Mouse (Mus musculus): Measurements from ENCODE around the gene Gm17657. TPM values are rescaled to one million over a fixed set of nuclear protein-coding genes. Genes with fewer than 3 reads are reported as not detected.
"Not testable (repeated sequence)": the region's sequence is repeated elsewhere in the genome, so short reads cannot be mapped to it uniquely, and the experiment has no call there.

Gm17657 gene
- total RNA-seq, 2 experiments from 2014 or later, result not detected

GRCm38 (mm10) chr17:29548994-29549393 lies 444 bp downstream of the Gm17657 start:
- ATAC-seq (replicated peaks; ENCODE audit: poor library complexity, severe bottlenecking), result peak; percentile 68

DNA sequence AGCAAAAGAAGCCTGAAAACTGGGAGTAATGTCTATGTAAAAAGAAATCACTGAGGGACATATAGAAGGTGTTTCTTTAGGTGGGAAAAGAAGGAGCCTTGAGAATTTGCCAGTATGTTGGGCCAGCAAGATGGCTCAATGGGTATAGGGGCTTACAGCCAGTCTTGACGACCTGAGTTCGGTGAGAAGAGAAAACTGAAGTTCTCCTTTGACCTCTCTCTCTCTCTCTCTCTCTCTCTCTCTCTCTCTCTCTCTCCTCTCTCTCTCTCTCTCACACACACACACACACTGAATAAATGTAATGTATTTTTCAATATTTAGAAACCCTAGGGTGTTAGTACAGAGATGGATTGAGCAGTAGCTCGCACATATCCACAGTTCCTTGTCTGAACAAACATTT lies 944 bp downstream of the Gm17657 start:
- ATAC-seq (replicated peaks; ENCODE audit: poor library complexity, severe bottlenecking), result no peak

DNA sequence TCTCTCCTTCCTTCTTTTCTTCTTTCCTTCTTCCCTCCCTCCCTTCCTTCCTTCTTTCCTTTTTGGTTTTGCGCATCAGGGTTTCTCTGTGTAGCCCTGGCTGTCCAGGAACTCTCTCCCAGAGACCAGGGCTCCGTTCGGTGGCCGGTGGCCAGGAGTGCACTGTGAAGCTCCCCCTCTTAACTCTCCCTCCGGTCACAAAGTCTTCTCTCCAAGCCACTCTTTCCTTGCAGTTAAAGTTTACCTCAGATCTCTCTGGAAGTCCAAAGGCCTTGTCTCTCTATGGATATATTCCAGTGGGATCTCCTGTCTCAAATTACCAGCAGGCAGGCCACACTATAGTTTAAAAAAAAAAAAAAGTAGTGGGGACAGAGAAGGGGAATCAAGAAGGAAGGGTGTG lies 4.2 kb downstream of the Gm17657 start:
- ATAC-seq (replicated peaks; ENCODE audit: poor library complexity, severe bottlenecking), result no peak

DNA sequence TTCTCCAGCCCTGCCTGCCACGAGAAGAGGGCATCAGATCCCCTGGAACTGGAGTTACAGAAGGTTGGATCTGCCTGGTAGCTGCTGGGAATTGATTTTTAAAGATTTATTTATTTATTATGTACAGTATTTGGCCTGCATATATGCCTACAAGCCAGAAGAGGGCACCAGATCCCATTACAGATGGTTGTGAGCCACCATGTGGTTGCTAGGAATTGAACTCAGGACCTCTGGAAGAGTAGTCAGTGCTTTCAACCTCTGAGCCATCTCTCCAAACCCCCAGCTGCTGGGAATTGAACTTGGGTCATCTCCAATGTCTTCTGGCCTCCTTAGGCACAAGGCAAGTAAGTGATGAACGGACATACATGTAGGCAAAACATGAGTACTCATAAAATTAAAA lies 5.4 kb downstream of the Gm17657 start:
- ATAC-seq (replicated peaks; ENCODE audit: poor library complexity, severe bottlenecking), result no peak

GRCm38 (mm10) chr17:29542831-29543690 lies 6.4 kb downstream of the Gm17657 start:
- no peak for ATAC-seq (replicated peaks; ENCODE audit: poor library complexity, severe bottlenecking)

DNA sequence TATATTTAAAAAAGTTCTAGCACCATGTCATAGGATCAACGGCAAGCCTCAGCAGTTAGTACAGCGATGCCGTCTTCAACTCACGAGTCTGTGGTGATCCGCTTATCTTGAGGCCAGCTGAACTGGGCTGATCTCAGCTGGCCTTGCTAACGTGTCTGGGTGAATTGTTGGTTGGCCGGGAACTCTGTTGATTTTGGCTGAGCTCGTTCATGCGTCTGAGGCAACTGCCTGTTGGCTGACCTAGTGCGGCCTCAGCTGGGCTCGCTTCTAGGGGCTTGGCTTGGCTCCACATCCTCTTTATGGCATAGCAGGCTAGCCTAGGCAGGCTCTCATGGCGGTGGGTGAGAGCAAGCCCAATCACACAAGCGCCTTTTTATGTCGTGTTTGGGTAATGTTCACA lies 8.0 kb downstream of the Gm17657 start:
- no peak for ATAC-seq (replicated peaks; ENCODE audit: poor library complexity, severe bottlenecking)

DNA sequence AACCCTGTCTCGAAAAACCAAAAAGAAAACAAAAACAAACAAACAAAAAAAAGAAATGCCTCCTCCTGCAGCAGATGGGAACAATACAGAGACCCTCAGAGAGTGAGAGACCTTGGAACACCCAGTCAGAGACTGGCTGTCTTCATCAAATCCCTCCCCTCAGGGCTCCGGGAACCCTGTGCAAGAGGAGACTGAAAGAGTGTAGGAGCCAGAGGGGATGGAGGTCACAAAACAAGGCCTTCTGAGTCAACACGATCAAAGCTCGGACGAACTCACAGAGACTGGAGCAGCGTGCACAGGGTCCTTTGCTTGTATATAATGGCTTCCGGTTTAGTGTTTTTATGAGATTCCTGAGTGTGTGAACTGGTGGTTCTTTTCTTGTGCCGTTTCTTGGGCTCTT lies 9.0 kb downstream of the Gm17657 start:
- ATAC-seq (replicated peaks; ENCODE audit: poor library complexity, severe bottlenecking), result no peak

- ATAC-seq (replicated peaks; ENCODE audit: poor library complexity, severe bottlenecking), result no peak
Measured at GRCm38 (mm10) chr17:29533866-29534265, 15.6 kb downstream of the Gm17657 start.

DNA sequence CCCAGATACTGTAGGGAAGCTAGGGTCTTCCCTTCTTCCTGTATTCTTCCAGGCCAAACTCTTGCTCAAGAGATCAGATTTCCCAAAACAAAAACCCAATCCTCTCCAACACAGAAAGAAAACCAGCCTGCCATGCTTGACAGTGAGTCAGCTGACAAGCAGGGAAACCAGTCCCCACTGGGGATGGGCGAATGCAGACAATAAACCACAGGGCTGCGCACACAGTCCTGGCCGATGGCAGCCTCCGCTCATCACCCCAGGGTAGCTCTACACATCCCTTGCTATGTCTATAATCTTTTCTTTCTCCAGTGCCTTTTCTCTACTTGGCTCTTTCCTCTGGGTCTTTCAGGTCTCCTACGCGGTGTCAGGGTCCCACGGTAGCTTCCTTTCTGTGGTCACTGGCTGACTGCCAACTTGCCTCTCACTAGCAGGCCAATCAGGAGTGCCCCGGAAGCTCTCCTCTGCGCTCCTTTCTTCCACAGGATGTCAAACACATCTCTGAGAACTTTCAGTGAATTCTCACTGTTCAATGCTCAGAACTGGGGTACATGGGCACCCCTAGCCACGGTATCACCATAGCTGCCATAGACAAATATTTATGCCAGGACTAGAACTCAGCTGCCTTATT lies 17.6 kb downstream of the Gm17657 start:
- peak; percentile 53 for ATAC-seq (replicated peaks; ENCODE audit: poor library complexity, severe bottlenecking)

GRCm38 (mm10) chr17:29531278-29531677 lies 18.2 kb downstream of the Gm17657 start:
- ATAC-seq (replicated peaks; ENCODE audit: poor library complexity, severe bottlenecking), result peak; percentile 22; the same call in 1 of the 2 replicates

DNA sequence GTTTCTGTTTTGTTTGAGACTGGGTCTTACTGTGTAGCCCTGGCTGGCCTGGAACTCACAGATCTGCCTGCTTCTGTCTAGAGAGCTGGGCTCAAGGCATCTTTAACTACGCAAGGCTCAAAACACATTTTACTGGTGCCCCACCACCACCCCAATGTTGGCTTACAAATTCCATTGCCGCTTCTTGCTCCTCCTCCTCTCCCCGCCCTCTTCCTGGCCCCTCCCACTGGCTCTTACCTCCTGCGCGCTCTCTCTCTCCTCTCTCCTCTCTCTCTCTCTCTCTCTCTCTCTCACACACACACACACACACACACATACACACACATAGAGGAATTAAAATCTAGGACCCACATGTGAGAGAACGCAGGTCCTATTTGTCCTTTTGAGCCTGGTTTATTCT lies 18.9 kb downstream of the Gm17657 start:
- ATAC-seq (replicated peaks; ENCODE audit: poor library complexity, severe bottlenecking), result no peak

DNA sequence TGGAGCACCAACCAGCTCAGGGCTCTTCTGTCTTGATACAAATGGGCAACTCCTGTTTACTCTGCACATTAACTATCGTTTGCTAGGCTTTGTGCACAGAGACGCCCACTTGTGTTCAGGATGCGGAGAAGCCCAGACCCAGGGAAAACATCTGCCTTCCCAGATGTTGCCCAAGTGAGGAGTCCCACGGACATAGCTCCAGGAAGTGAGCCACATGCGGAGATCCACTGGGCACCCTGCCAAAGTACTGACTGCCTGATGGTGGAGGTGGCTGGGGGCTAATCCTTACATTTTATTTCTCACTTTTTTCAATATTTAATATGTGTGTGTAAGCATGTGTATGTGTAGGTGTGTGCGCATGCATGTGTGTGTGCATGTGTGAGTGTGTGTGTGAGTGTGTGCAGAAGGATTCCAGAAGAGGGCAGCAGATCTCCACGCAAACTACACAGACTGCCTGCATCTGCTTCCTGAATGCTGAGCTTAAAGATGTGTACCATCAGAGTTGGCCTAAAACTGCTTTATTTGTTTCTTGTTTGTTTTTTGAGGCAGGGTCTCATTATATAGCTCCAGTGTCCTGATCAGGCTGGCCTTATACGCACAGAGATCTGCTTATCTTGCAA lies 20.8 kb downstream of the Gm17657 start:
- ATAC-seq (replicated peaks; ENCODE audit: poor library complexity, severe bottlenecking), result 0 out of 2 replicates have a peak, but pooled peaks have one; percentile 43

- ATAC-seq (replicated peaks; ENCODE audit: poor library complexity, severe bottlenecking), result no peak
Measured at GRCm38 (mm10) chr17:29525613-29526012, 23.8 kb downstream of the Gm17657 start.

- no peak for ATAC-seq (replicated peaks; ENCODE audit: poor library complexity, severe bottlenecking)
Measured at GRCm38 (mm10) chr17:29519731-29520130, 29.7 kb downstream of the Gm17657 start.

DNA sequence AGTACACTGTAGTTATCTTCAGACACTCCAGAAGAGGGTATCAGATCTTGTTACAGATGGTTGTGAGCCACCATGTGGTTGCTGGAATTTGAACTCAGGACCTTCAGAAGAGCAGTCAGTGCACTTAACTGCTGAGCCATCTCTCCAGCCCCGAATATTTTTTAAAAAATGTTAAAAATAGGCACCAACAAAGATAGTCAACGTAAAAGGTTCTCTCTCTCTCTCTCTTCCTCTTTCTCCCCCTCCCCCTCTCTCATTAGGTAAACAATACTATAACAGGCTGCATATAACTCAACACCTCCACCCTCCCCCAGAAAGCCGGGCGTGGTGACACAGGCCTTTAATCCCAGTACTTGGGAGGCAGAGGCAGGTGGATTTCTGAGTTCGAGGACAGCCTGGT lies 30.8 kb downstream of the Gm17657 start:
- ATAC-seq (replicated peaks; ENCODE audit: poor library complexity, severe bottlenecking), result not testable (repeated sequence)

DNA sequence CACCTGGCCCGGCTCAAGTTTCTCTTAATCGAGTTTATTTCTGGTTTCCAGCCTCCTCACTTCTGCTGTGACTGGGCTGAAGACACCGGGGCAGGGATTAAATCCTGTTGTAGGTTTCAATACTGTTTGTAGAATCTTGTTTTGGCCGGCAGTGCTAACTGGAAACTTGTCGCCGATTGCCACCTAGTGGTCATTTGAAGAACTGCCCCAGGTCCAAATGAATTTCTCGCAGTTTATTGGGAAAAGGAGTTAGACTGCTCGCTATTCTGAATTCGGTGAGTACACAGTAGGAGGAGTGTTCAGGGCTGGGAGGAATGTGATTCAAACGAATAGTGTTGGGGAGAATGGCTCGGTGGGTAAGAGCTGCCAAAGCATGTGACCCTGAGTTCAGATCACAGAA lies 35.0 kb downstream of the Gm17657 start:
- peak; percentile 19; the same call in 1 of the 2 replicates for ATAC-seq (replicated peaks; ENCODE audit: poor library complexity, severe bottlenecking)

GRCm38 (mm10) chr17:29513044-29513730 lies 36.3 kb downstream of the Gm17657 start:
- peak; percentile 88 for ATAC-seq (replicated peaks; ENCODE audit: poor library complexity, severe bottlenecking)

GRCm38 (mm10) chr17:29510691-29511090 lies 38.7 kb downstream of the Gm17657 start:
- peak; percentile 34 for ATAC-seq (replicated peaks; ENCODE audit: poor library complexity, severe bottlenecking)

- ATAC-seq (replicated peaks; ENCODE audit: poor library complexity, severe bottlenecking), result peak; percentile 53
Measured at GRCm38 (mm10) chr17:29508927-29509608, 40.4 kb downstream of the Gm17657 start.

DNA sequence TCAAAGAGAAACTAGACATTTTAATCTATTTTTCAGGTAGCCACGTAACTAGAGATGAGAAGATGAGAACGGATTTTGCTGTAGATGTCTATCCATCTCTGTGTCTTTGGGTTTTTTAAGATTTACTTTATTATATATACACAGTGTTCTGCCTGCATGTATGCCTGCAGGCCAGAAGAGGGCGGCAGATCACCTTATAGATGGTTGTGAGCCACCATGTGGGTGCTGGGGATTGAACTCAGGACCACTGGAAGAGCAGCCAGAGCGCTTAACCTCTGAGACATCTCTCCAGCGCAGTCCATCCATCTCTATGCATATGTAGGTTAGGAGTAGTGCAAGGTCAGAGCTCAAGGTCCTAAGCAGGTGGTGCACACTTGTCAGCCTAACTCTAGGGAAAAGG lies 45.7 kb downstream of the Gm17657 start:
- ATAC-seq (replicated peaks; ENCODE audit: poor library complexity, severe bottlenecking), result no peak

Measured in granulocyte monocyte progenitor cell, adult 5-6 weeks (primary cell).